Mouse (Mus musculus) kidney, embryonic 15.5 days (tissue): Measurements from ENCODE around the gene Surf2. TPM values are rescaled to one million over a fixed set of nuclear protein-coding genes. Genes with fewer than 3 reads are reported as not detected.
A peak's percentile ranks its signal among the peaks of the same experiment; 100 is the strongest.

Source experiments
- ATAC-seq: fragments of 200-750 bp; cut with Nextera tagmentation; replicated peaks from 2 replicates; pipeline ENCODE4 v1.8.0; 2017; ENCODE audit warnings: moderate TSS enrichment; ENCODE audit not compliant: low FRiP score
- H3K27ac ChIP-seq: fragments of 300-500 bp; sonication (generic); 2 replicates; pipeline ENCODE4 v1.5.1; 2015; ENCODE audit warnings: mild to moderate bottlenecking, inconsistent platforms
- H3K27me3 ChIP-seq: fragments of 300-500 bp; sonication (generic); 2 replicates; pipeline ENCODE4 v1.6.1; 2015; ENCODE audit warnings: inconsistent platforms
- H3K36me3 ChIP-seq: fragments of 300-500 bp; sonication (generic); 2 replicates; pipeline ENCODE4 v1.6.1; 2015; ENCODE audit warnings: inconsistent platforms
- H3K4me1 ChIP-seq: fragments of 300-500 bp; sonication (generic); 2 replicates; pipeline ENCODE4 v1.6.1; 2015; ENCODE audit warnings: inconsistent platforms
- H3K4me2 ChIP-seq: fragments of 300-500 bp; sonication (generic); 2 replicates; pipeline ENCODE4 v1.6.1; 2015; ENCODE audit warnings: moderate library complexity, mild to moderate bottlenecking, inconsistent platforms
- H3K4me3 ChIP-seq: fragments of 300-500 bp; sonication (generic); replicated peaks from 2 replicates; pipeline ENCODE4 v1.5.1; 2015; ENCODE audit warnings: mild to moderate bottlenecking, inconsistent platforms
- H3K9ac ChIP-seq: fragments of 300-500 bp; sonication (generic); 2 replicates; pipeline ENCODE4 v1.6.1; 2015; ENCODE audit warnings: mild to moderate bottlenecking, inconsistent platforms
- H3K9me3 ChIP-seq: fragments of 300-500 bp; sonication (generic); replicated peaks from 2 replicates; pipeline ENCODE4 v1.6.1; 2016; ENCODE audit warnings: inconsistent platforms
- WGBS: fragments of 180-500 bp; shearing (Covaris S2); methylation state at CpG from one replicate; pipeline ENCODE4 v1.1.7; 2015; ENCODE audit warnings: mixed read lengths; 5-methylcytosine and 5-hydroxymethylcytosine counted together
- polyA plus RNA-seq: library from polyadenylated mRNA; unstranded; fragments of >200 nt; fragmentation: Nextera tagmentation; extraction: Ambion mirVana; gene quantifications from 2 replicates; pipeline ENCODE4 v1.2.1, GENCODE M21; 2015

The Surf2 gene
- polyA plus RNA-seq, 1 experiment from 2014 or later = 46.4 TPM

DNA sequence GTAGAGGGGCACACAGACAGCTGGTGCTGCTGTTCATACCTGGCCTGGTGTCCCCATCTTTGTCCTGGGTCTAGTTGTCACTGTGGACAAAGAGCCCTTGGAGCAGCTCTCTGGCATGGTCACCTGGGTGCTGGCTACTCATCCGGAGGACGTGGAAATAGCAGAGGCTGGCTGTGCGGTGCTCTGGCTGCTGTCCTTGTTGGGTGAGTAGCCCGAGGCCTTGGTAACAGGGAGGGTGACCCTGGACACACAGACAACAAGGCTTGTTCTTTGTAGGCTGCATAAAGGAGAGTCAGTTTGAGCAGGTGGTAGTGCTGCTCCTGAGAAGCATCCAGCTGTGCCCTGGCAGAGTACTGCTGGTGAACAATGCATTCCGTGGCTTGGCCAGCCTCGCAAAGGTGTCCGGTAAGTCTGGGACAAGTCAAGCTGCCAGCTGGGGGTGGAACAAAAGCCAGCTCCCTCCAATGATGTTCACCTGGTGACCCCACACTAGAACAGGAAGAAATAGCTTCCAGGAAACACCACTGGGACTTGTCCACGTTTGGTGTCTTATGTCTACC, 35.3 kb downstream of the Surf2 start:
- H3K9me3 ChIP-seq = no peaks in the 10 kb centered on the region
- H3K4me1 ChIP-seq = no peaks in the 10 kb centered on the region
- no peaks in the 10 kb centered on the region for H3K27me3 ChIP-seq
- no peak for ATAC-seq
- H3K36me3 ChIP-seq = peaks cover 90% of the 10 kb centered on the region
- H3K27ac ChIP-seq = no peak overlapping the region
- no peak overlapping the region for H3K4me3 ChIP-seq
- 88% methylated on average over 8 of the region's 8 CpGs for WGBS
- H3K9ac ChIP-seq = no peak overlapping the region
- H3K4me2 ChIP-seq = no peak overlapping the region

DNA sequence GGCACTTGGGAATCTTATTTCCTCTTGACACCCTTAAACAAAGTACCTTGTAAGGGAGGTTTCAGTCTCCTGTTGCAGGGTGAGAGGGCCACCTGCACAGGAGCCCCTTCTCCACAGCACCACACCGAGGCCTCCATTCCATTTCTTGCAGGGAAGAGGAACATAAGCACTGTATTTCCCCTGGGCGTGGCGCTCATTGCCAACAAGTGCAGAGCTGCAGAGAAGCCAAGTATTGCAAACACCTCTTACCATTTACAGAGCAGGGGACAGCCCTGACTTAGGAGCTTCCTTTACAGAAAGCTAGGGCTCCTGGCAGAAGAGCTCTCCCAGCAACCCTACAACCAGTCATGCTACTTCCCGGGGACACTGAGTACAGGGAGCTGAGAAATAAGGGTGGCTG, 36.0 kb downstream of the Surf2 start:
- Histone ChIP-seq H3K27me3 (no peaks in the 10 kb centered on the region), H3K27ac (no peak overlapping the region), H3K4me3 (no peak overlapping the region), H3K9ac (no peak overlapping the region), H3K9me3 (no peaks in the 10 kb centered on the region), H3K36me3 (peaks cover 94% of the 10 kb centered on the region), H3K4me1 (no peaks in the 10 kb centered on the region), H3K4me2 (no peak overlapping the region)
- 93% methylated on average over 4 of the region's 4 CpGs for whole genome bisulfite sequencing
- ATAC-seq = no peak

DNA sequence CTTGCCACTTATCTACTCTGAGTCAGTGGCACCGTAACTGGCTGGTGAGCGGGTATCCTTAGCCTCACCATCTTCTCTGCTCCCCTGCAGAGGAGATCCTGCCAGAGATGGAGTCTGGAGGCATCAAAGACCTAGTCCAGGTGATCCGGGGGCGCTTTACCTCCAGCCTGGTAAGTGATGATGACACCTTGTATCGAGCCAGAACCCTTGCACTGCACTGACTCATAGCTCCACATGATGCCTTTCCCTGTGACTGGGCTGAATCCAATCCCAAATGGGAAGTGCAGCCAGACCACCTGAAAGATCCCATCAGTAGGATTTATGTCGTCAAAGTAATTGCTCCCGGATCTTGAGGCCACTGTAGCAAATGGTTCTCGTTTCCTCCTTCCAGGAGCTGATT, 36.7 kb downstream of the Surf2 start:
- Histone ChIP-seq H3K9ac (no peak overlapping the region), H3K4me3 (no peak overlapping the region), H3K4me1 (no peaks in the 10 kb centered on the region), H3K27me3 (no peaks in the 10 kb centered on the region), H3K27ac (no peak overlapping the region), H3K36me3 (peaks cover 97% of the 10 kb centered on the region), H3K9me3 (no peaks in the 10 kb centered on the region), H3K4me2 (no peak overlapping the region)
- ATAC-seq = no peak
- 79% methylated on average over 8 of the region's 8 CpGs for WGBS

DNA sequence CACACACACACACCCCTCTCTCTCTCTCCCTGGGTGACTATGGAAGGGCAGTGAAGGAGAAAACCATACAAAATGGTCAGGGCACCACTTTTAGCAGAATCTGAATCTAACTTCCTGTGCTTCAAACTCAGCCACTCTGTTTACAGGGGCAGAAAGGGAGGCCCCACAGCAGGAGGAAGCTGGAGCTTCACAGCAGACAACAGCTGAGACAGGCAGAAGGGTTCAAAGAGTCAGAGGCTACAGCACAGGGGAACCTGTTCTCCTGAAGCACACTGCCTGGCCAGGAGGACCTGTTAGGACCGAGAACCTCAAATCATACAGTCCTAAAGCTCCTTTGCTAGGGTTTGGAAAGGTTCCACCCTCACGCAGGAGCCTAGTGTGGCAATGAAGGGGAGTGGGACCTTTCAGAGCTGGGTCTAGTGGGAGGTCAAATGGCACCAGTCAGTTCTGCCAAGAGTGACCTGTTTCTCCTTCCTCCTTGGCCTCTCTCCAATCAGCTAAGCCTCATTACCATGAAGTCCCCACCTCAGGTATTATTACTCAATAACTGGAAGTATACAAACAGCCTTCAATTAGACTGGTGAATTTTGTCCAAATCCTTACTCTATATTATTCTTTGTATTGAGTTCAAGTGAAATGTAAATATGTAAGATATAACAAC, 38.7 kb downstream of the Surf2 start:
- WGBS = 93% methylated on average over 2 of the region's 2 CpGs
- ATAC-seq = no peak
- Histone ChIP-seq H3K36me3 (peaks cover 94% of the 10 kb centered on the region), H3K4me2 (no peak overlapping the region), H3K4me3 (no peak overlapping the region), H3K4me1 (no peaks in the 10 kb centered on the region), H3K9me3 (no peaks in the 10 kb centered on the region), H3K27me3 (no peaks in the 10 kb centered on the region), H3K27ac (no peak overlapping the region), H3K9ac (no peak overlapping the region)

DNA sequence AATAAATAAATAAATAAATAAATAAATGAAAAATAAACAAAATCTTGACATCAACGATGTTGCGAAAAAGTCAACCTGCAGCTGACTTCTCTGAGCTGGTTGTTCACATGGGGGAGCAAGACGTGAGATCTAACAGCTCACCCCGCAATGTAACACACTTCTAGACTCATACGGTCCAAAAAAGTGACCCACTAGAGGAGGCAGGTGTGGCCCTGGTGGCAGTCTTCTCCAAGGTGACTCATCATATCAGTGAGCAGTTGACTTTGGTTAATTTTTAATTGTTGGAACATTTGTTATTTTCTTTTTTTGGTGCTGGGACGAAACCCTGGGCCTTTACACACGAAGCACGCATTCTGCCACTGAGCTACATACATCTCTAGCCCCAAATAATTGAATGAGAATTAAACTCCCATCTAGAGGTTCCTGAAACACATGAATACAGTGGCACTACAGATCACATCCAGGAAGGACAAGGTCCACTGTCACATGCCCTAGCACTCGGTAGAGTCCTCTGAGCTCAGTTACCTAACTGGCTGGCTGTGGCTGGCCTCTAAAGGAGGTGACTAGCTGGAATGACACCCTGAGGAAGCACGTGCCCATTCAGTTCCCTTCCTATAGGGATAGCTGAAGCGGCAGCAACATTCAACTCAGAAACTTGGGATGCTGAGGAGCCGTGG, 40.8 kb downstream of the Surf2 start:
- H3K27me3 ChIP-seq = no peaks in the 10 kb centered on the region
- ATAC-seq = no peak
- H3K27ac ChIP-seq = no peak overlapping the region

DNA sequence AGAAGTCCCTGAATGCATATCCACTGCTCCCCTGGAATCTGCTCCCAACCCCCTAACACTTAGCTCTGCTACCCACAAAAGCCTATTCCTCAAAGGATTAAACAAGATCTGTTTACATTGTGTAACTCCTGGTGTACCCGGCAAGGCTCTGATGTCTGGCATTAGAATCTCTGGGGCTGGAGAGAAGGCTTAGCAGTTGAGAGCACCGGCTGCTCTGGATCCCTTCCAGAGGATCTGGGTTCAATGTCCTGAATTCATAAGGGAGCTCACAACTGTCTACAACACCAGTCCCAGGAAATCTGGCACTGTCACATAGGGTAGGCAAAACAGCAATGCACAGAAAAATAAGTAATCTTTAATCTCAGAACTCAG, 41.3 kb downstream of the Surf2 start:
- peaks cover 19% of the 10 kb centered on the region; the same call in 1 of the 2 replicates for H3K4me1 ChIP-seq
- WGBS = 94% methylated on average over 2 of the region's 2 CpGs
- no peaks in the 10 kb centered on the region for H3K27me3 ChIP-seq
- ATAC-seq = no peak
- no peak overlapping the region for H3K4me3 ChIP-seq
- H3K27ac ChIP-seq = no peak overlapping the region
- H3K9ac ChIP-seq = no peak overlapping the region
- H3K9me3 ChIP-seq = no peaks in the 10 kb centered on the region
- no peak overlapping the region for H3K4me2 ChIP-seq
- peaks cover 94% of the 10 kb centered on the region for H3K36me3 ChIP-seq

More for the DNA sequence above, 40.8 kb downstream of the Surf2 start:
- Histone ChIP-seq H3K36me3 (peaks cover 95% of the 10 kb centered on the region), H3K9ac (no peak overlapping the region), H3K4me1 (peaks cover 14% of the 10 kb centered on the region; the same call in 1 of the 2 replicates), H3K9me3 (no peaks in the 10 kb centered on the region), H3K4me3 (no peak overlapping the region), H3K4me2 (no peak overlapping the region)
- WGBS = 93% methylated on average over 12 of the region's 12 CpGs

DNA sequence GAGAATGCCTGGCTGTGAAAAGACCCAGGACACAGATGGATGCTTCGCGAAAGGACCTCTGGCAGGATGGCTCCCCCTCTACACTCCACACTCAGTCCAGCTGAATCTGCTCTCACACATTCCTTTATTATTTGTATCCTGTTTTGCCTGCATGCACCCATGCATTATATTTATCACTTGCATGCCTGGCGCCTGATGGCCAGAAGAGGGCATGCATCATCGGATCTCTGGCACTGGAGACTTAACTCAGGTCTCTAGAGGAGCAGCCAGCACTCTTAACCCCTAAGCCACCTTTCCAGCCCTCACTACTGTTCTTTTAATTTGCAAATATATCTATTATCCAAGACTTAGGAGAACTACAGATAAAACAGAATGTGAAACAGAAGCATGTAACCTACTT, 44.6 kb downstream of the Surf2 start:
- no peak overlapping the region for H3K27ac ChIP-seq
- H3K4me1 ChIP-seq = peaks cover 34% of the 10 kb centered on the region
- no peak overlapping the region for H3K4me3 ChIP-seq
- no peak overlapping the region for H3K4me2 ChIP-seq
- WGBS = 58% methylated on average over 4 of the region's 4 CpGs
- H3K9me3 ChIP-seq = no peaks in the 10 kb centered on the region
- ATAC-seq = no peak
- no peaks in the 10 kb centered on the region for H3K27me3 ChIP-seq
- H3K36me3 ChIP-seq = peaks cover 66% of the 10 kb centered on the region
- H3K9ac ChIP-seq = no peak overlapping the region

DNA sequence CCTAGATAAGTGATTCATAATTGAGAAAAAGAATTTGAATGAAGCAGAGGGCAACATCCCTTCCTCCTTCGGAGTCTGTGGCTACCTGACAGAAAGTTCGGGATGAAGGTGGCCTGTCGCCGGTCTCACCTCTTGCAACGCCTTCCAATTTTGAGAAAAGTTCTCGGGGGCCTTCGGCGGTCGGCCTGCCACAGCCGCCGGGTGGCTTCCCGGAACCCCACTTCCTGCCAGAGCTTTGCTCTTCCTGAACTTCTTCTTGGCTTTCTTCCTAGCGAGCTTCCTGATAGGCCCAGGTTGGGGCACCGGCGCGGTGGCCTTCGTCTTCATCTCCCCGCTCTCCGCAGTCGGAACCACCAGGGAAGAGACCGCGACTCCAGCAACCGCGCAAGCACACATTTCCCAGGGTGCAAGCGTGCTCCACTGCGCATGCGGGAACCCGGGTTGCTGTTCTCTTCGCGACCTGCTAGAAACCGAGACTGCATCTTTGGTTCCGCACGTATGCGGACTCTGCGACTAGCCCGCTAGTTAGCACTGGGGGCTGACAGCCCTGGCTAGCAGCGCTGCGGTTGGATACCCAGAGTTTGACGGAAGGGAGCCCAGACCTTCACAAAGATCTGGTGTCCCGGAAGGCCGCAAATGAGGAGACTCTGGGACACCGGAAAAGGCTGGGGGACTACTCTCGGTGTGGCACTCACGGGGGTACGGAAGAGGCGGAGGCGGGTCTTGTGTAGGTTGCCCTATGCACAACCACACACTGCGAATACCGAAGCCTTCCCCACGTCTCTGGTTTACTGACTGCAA, 48.0 kb downstream of the Surf2 start, which contains the start of gene Rexo4:
TSS of gene Rexo4 (minus strand) at position 464 of the 801 bp plus-strand sequence.
- peak within 1 kb of the TSS; percentile 100 for H3K27ac ChIP-seq
- peaks cover 33% of the 10 kb centered on the region for H3K36me3 ChIP-seq
- no peaks in the 10 kb centered on the region for H3K27me3 ChIP-seq
- H3K9me3 ChIP-seq = no peaks in the 10 kb centered on the region
- WGBS = under 1% methylated on average over 50 of the region's 50 CpGs
- H3K4me1 ChIP-seq = peaks cover 34% of the 10 kb centered on the region
- peak within 1 kb of the TSS; percentile 83 for H3K4me2 ChIP-seq
- peak within 1 kb of the TSS; percentile 93 for H3K4me3 ChIP-seq
- H3K9ac ChIP-seq = peak within 1 kb of the TSS; percentile 92
- peak; percentile 94 for ATAC-seq

DNA sequence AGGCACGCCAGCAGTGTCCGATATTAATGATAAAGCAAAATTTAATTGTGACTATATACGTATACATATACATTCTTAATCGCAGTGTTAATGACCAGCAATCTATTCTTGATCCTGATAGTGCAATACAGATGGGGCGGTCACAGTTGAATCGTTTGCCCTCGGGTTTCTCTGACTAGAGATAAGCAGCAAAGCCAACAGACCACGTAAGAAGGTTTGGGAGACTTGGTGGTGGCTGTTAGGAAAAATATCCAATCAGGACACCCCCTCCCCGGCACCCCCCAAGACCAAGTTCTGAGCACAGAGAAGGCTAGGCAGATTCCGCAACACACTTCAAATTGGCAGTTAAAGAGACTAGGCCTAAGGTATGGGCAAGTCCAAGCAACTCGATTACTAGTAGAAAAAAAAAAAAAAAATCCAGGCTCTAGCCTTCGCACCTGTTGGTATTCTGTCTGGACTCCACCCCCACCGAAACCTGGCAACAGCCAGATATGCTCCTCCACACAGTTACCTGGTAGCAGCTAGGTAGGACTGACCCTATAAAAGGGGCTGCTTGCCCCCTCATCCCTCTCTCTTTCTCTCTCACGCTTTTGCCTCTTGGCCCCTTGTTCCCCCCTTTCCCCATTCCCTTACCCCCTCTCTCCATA, 48.7 kb downstream of the Surf2 start:
- Histone ChIP-seq H3K9me3 (no peaks in the 10 kb centered on the region), H3K27me3 (no peaks in the 10 kb centered on the region), H3K36me3 (peaks cover 29% of the 10 kb centered on the region), H3K27ac (peak overlapping the region; percentile 100), H3K4me2 (peak overlapping the region; percentile 83), H3K9ac (peak overlapping the region; percentile 92), H3K4me1 (peaks cover 34% of the 10 kb centered on the region), H3K4me3 (peak overlapping the region; percentile 93)
- ATAC-seq = peak; percentile 12; the same call in 1 of the 2 replicates
- 17% methylated on average over 14 of the region's 14 CpGs for WGBS

DNA sequence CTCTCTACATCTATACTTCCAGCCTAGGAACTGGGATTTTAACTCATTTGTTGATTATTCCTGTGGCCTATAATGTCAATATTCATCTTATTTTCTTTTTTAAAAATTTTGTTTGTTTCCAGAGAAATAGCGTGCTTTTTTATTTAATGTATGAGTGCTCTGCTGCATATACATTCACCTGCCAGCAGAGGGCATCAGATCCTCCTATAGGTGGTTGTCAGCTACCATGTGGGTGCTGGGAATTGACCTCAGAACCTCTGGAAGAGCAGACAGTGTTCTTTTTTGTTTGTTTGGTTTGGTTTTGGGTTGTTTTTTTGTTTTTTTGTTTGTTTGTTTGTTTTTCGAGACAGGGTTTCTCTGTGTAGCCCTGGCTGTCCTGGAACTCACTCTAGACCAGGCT, 51.1 kb downstream of the Surf2 start:
- H3K4me3 ChIP-seq = no peak overlapping the region
- no peak overlapping the region for H3K4me2 ChIP-seq
- peaks cover 5% of the 10 kb centered on the region for H3K36me3 ChIP-seq
- no peak overlapping the region for H3K9ac ChIP-seq
- WGBS = 76% methylated on average over 2 of the region's 2 CpGs
- peaks cover 17% of the 10 kb centered on the region for H3K4me1 ChIP-seq
- no peaks in the 10 kb centered on the region for H3K27me3 ChIP-seq
- no peaks in the 10 kb centered on the region for H3K9me3 ChIP-seq
- ATAC-seq = no peak
- no peak overlapping the region for H3K27ac ChIP-seq
